Mouse (Mus musculus) MEL (cell line): ENCODE data around the gene Tap2. TPM values are rescaled to one million over a fixed set of nuclear protein-coding genes. Genes with fewer than 3 reads are reported as not detected.

ENCODE experiments used
- DNase-seq: peaks from one replicate; pipeline ENCODE4 v3.0.0; 2011; ENCODE audit warnings: low read depth, low spot score
- H3K27ac ChIP-seq: 2 replicates; pipeline ENCODE4 v1.5.1; 2012; ENCODE audit warnings: low read depth, mild to moderate bottlenecking, control low read depth, low read length, moderate library complexity; ENCODE audit not compliant: control insufficient read depth
- H3K27me3 ChIP-seq, 2 experiments: fragments of 150-350 bp in 1 of 2; sonication (generic) in 1 of 2; 2 replicates each; pipeline ENCODE4 v1.6.1; 2012; ENCODE audit warnings: low read length in 2 of 2, mild to moderate bottlenecking in 2 of 2, improper control_type of control experiment in 1 of 2, moderate library complexity in 1 of 2; ENCODE audit not compliant: insufficient read depth in 2 of 2, control insufficient read depth in 1 of 2
- H3K36me3 ChIP-seq, 2 experiments: 2 replicates each; pipeline ENCODE4 v1.6.1; 2012 to 2014; ENCODE audit warnings: low read length in 2 of 2, improper control_type of control experiment in 1 of 2, inconsistent platforms in 1 of 2, mild to moderate bottlenecking in 1 of 2; ENCODE audit not compliant: insufficient read depth in 2 of 2, control insufficient read depth in 1 of 2
- H3K4me1 ChIP-seq, 2 experiments: fragments of 150-350 bp in 1 of 2; sonication (generic) in 1 of 2; 2 replicates each; pipeline ENCODE4 v1.6.1; 2012; ENCODE audit warnings: low read length in 2 of 2, improper control_type of control experiment in 1 of 2, mild to moderate bottlenecking in 1 of 2; ENCODE audit not compliant: insufficient read depth in 2 of 2, control insufficient read depth in 1 of 2
- H3K4me3 ChIP-seq, 2 experiments: fragments of 150-350 bp in 1 of 2; sonication (generic) in 1 of 2; 2 replicates each; pipeline ENCODE4 v1.5.1; 2012; ENCODE audit warnings: low read depth in 2 of 2, low read length in 2 of 2, mild to moderate bottlenecking in 2 of 2, moderate library complexity in 2 of 2, control low read depth in 1 of 2, improper control_type of control experiment in 1 of 2; ENCODE audit not compliant: control insufficient read depth in 1 of 2, insufficient read depth in 1 of 2
- H3K79me2 ChIP-seq: 2 replicates; pipeline ENCODE4 v1.6.1; 2012; ENCODE audit warnings: mild to moderate bottlenecking, low read length, moderate library complexity; ENCODE audit not compliant: control insufficient read depth, poor library complexity, insufficient read depth
- H3K9ac ChIP-seq: 2 replicates; pipeline ENCODE4 v1.6.1; 2012; ENCODE audit warnings: low read depth, mild to moderate bottlenecking, control low read depth, low read length, moderate library complexity; ENCODE audit not compliant: control insufficient read depth, poor library complexity, severe bottlenecking
- H3K9me3 ChIP-seq: fragments of 150-350 bp; sonication (generic); replicated peaks from 2 replicates; pipeline ENCODE4 v1.6.1; 2012; ENCODE audit warnings: mild to moderate bottlenecking, low read length, improper control_type of control experiment, moderate library complexity; ENCODE audit not compliant: insufficient read depth
- BHLHE40 ChIP-seq: IDR thresholded peaks from 2 replicates; pipeline ENCODE4 v1.6.1; 2012; ENCODE audit warnings: low read depth, mild to moderate bottlenecking, inconsistent platforms, low read length, improper control_type of control experiment, borderline replicate concordance
- CHD1 ChIP-seq: IDR thresholded peaks from 2 replicates; pipeline ENCODE4 v1.6.1; 2012; ENCODE audit warnings: low read depth, mild to moderate bottlenecking, inconsistent platforms, low read length, improper control_type of control experiment
- CTCF ChIP-seq, 3 experiments: IDR thresholded peaks in 2 of 3; conservative IDR thresholded peaks in 1 of 3; 2 replicates each; pipeline ENCODE4 v1.5.1; 2011 to 2012; ENCODE audit warnings: low read length in 3 of 3, low read depth in 2 of 3, mild to moderate bottlenecking in 2 of 3, improper control_type of control experiment in 1 of 3, inconsistent platforms in 1 of 3, mixed read lengths in 1 of 3, moderate library complexity in 1 of 3; ENCODE audit not compliant: control insufficient read depth in 1 of 3, insufficient read depth in 1 of 3, poor library complexity in 1 of 3, severe bottlenecking in 1 of 3
- E2F4 ChIP-seq: IDR thresholded peaks from 2 replicates; pipeline ENCODE4 v1.6.1; 2011; ENCODE audit warnings: low read depth, low read length, improper control_type of control experiment, borderline replicate concordance
- ELF1 ChIP-seq: IDR thresholded peaks from 2 replicates; pipeline ENCODE4 v1.6.1; 2014; ENCODE audit warnings: low read depth, mild to moderate bottlenecking, inconsistent platforms, low read length, improper control_type of control experiment, moderate library complexity
- EP300 ChIP-seq, 2 experiments: IDR thresholded peaks; 2 replicates each; pipeline ENCODE4 v1.6.1; 2011; ENCODE audit warnings: improper control_type of control experiment in 2 of 2, low read length in 2 of 2, low read depth in 1 of 2, mild to moderate bottlenecking in 1 of 2
- ETS1 ChIP-seq: IDR thresholded peaks from 2 replicates; pipeline ENCODE4 v1.6.1; 2012; ENCODE audit warnings: low read depth, mild to moderate bottlenecking, inconsistent platforms, low read length, improper control_type of control experiment, moderate library complexity
- GATA1 ChIP-seq: IDR thresholded peaks from 2 replicates; pipeline ENCODE4 v1.6.1; 2011; ENCODE audit warnings: low read depth, low read length, improper control_type of control experiment
- HCFC1 ChIP-seq: IDR thresholded peaks from 2 replicates; pipeline ENCODE4 v1.6.1; 2012; ENCODE audit warnings: low read depth, mild to moderate bottlenecking, inconsistent platforms, low read length, improper control_type of control experiment, moderate library complexity
- MAX ChIP-seq: IDR thresholded peaks from 2 replicates; pipeline ENCODE4 v1.6.1; 2011; ENCODE audit warnings: low read length, improper control_type of control experiment
- MXI1 ChIP-seq: IDR thresholded peaks from 2 replicates; pipeline ENCODE4 v1.6.1; 2011; ENCODE audit warnings: mild to moderate bottlenecking, low read depth, low read length, improper control_type of control experiment
- NELFE ChIP-seq: IDR thresholded peaks from 2 replicates; pipeline ENCODE4 v1.6.1; 2011; ENCODE audit warnings: low read depth, low read length, improper control_type of control experiment
- POLR2A ChIP-seq, 2 experiments: IDR thresholded peaks; 2 replicates each; pipeline ENCODE4 v1.6.1; 2011 to 2012; ENCODE audit warnings: low read length in 2 of 2, mild to moderate bottlenecking in 2 of 2, control low read depth in 1 of 2, improper control_type of control experiment in 1 of 2, low read depth in 1 of 2, moderate library complexity in 1 of 2; ENCODE audit not compliant: control insufficient read depth in 1 of 2, insufficient read depth in 1 of 2, poor library complexity in 1 of 2
- RAD21 ChIP-seq: IDR thresholded peaks from 2 replicates; pipeline ENCODE4 v1.6.1; 2011; ENCODE audit warnings: mild to moderate bottlenecking, low read depth, low read length, improper control_type of control experiment
- SIN3A ChIP-seq: IDR thresholded peaks from 2 replicates; pipeline ENCODE4 v1.6.1; 2012; ENCODE audit warnings: low read length, improper control_type of control experiment, inconsistent platforms
- SMC3 ChIP-seq: IDR thresholded peaks from 2 replicates; pipeline ENCODE4 v1.6.1; 2011; ENCODE audit warnings: low read depth, low read length, improper control_type of control experiment
- TAL1 ChIP-seq: IDR thresholded peaks from 2 replicates; pipeline ENCODE4 v1.6.1; 2012; ENCODE audit warnings: mild to moderate bottlenecking, inconsistent platforms, low read length, moderate library complexity, mixed read lengths
- USF1 ChIP-seq: IDR thresholded peaks from 2 replicates; pipeline ENCODE4 v1.6.1; 2014; ENCODE audit warnings: low read depth, mild to moderate bottlenecking, inconsistent platforms, low read length, improper control_type of control experiment, moderate library complexity
- USF2 ChIP-seq, 2 experiments: IDR thresholded peaks; 2 replicates each; pipeline ENCODE4 v1.6.1; 2011 to 2012; ENCODE audit warnings: improper control_type of control experiment in 2 of 2, low read length in 2 of 2, borderline replicate concordance in 1 of 2, inconsistent platforms in 1 of 2, low read depth in 1 of 2, mild to moderate bottlenecking in 1 of 2; ENCODE audit not compliant: insufficient read depth in 1 of 2
- ZC3H11A ChIP-seq: IDR thresholded peaks from 2 replicates; pipeline ENCODE4 v1.6.1; 2012; ENCODE audit warnings: low read depth, mild to moderate bottlenecking, inconsistent platforms, low read length, improper control_type of control experiment
- ZKSCAN1 ChIP-seq: IDR thresholded peaks from 2 replicates; pipeline ENCODE4 v1.6.1; 2012; ENCODE audit warnings: low read depth, mild to moderate bottlenecking, inconsistent platforms, low read length, improper control_type of control experiment, moderate library complexity
- ZMIZ1 ChIP-seq: IDR thresholded peaks from 2 replicates; pipeline ENCODE4 v1.6.1; 2012; ENCODE audit warnings: low read depth, mild to moderate bottlenecking, inconsistent platforms, low read length, improper control_type of control experiment, moderate library complexity
- polyA plus RNA-seq, 2 experiments: library from polyadenylated mRNA; stranded (reverse) in 1 of 2; unstranded in 1 of 2; fragments of >175 nt in 1 of 2; fragments of >200 nt in 1 of 2; gene quantifications; 2 replicates each; pipeline versions ENCODE4 v1.2.1 to v1.2.4; 2012; ENCODE audit warnings: low replicate concordance in 2 of 2, low read depth in 1 of 2; ENCODE audit not compliant: insufficient read length in 2 of 2, insufficient read depth in 1 of 2, missing spikeins in 1 of 2
- total RNA-seq: library from RNA; depleted of rRNA; stranded (reverse); fragments of 300-350 nt; gene quantifications from 2 replicates; pipeline ENCODE4 v1.2.3, GENCODE M21; 2012

The Tap2 gene
- total and polyA plus RNA-seq, 3 experiments: 48.5 to 63.0 TPM; not detected in 1

- H3K27ac ChIP-seq: no peak overlapping the region
Measured at GRCm38 (mm10) chr17:34177179-34177578, 26.1 kb upstream of the Tap2 start.

DNA sequence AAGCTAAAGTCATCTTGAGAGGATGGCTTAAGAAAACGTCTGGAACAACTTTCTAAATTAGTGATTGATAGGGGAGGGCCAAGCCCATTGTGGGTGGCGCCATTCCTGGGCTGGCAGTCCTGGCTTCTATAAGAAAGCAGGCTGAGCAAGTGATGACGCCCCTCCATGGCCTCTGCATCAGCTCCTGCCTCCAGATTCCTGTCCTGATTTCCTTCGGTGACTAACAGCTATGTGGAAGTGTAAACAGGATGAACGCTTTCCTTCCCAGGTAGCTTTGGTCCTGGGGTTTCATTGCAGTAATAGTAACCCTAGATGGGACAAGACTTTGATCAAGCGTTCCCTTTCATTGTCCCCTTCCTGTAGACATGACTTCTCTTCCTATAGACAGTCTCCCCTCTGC is 24.3 kb upstream of the Tap2 start:
- Histone ChIP-seq H3K79me2 (no peaks in the 10 kb centered on the region), H3K9me3 (no peaks in the 10 kb centered on the region), H3K27me3 (no peaks in the 10 kb centered on the region), H3K9ac (no peak overlapping the region), H3K4me1 (peaks cover 4 to 8% of the 10 kb centered on the region in 2 experiments), H3K4me3 (no peak overlapping the region), H3K27ac (no peak overlapping the region), H3K36me3 (peaks cover 0 to 2% of the 10 kb centered on the region in 2 experiments; a peak in 1 of 4 replicates)
- no peak for DNase-seq
- TF ChIP-seq BHLHE40 (no peak), ELF1 (no peak), ZC3H11A (no peak), USF1 (no peak), HCFC1 (no peak)

More at GRCm38 (mm10) chr17:34177179-34177578, 26.1 kb upstream of the Tap2 start:
- no peaks in the 10 kb centered on the region for H3K4me1 ChIP-seq
- no peak overlapping the region for H3K4me3 ChIP-seq
- no peaks in the 10 kb centered on the region for H3K27me3 ChIP-seq
- DNase-seq: peak; percentile 40
- no peak overlapping the region for H3K9ac ChIP-seq
- no peak for TF ChIP-seq E2F4
- TF ChIP-seq CHD1: no peak
- peak; percentile 22 to 37 (median 35); a peak in 4 of 6 replicates for TF ChIP-seq CTCF (IDR thresholded peaks at IDR 0.05 in 2 of 3, conservative IDR thresholded peaks at IDR 0.05 in 1 of 3; ENCODE audit: control insufficient read depth in 1 of 3, insufficient read depth in 1 of 3, low read depth in 2 of 3, low read length in 3 of 3, poor library complexity in 1 of 3, severe bottlenecking in 1 of 3)
- H3K9me3 ChIP-seq: no peaks in the 10 kb centered on the region
- H3K36me3 ChIP-seq: no peaks in the 10 kb centered on the region
- no peaks in the 10 kb centered on the region for H3K79me2 ChIP-seq

DNA sequence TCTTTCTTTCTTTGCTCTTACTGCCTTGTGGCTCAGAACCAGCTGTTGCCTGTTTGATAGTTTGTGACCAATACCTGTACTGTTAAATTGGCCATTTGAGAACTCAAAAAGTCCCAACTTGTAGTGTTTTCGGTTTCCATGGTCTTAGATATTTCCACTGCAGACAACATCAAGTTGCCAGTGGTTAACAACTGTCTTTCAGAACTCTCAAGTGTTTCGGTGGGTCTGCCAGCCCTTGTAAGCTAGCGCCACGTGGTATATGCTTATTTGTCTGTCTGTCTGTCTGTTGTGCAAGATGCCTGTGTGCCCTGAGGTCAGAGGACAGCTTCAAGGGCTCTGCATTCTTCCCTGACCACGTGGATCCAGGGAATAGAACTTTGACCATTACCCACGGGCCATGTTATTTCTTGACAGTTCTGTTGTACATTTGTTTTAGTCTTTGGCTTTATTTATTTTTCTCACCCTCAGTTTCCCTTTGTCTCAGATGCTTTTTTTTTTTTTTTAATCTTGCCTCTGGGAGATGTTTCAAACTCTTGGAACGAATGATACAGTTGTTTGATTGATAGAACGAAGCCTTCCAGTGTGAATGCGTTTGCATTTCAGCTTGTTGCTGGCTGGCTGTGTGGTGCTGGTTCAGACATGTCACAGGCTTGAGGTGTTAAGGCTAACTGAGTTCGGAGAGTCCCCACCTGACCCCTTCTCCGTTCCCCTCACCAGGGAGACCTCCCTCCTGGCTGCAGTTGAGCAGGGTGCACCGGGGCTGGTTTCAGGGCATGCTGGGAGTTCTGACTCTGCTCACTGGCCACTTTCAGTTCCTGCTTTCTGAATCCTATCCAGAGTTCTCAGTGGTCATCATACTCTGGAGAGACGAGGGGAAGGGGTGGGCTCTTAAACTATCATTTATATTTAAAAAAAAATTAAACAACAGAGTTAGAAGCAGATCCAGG is 23.1 kb upstream of the Tap2 start:
- H3K9ac ChIP-seq: no peak overlapping the region
- DNase-seq: no peak
- H3K79me2 ChIP-seq: no peaks in the 10 kb centered on the region
- no peak for TF ChIP-seq RAD21
- no peak for TF ChIP-seq ELF1
- TF ChIP-seq USF1: no peak
- TF ChIP-seq EP300 (IDR thresholded peaks at IDR 0.05; ENCODE audit: low read depth in 1 of 2, low read length in 2 of 2): no peak
- TF ChIP-seq ETS1: no peak
- no peak for TF ChIP-seq MXI1
- no peak for TF ChIP-seq POLR2A (IDR thresholded peaks at IDR 0.05; ENCODE audit: control insufficient read depth in 1 of 2, insufficient read depth in 1 of 2, low read depth in 1 of 2, low read length in 2 of 2, poor library complexity in 1 of 2)
- no peak for TF ChIP-seq SMC3
- no peak for TF ChIP-seq ZC3H11A
- no peak for TF ChIP-seq TAL1
- TF ChIP-seq CTCF (IDR thresholded peaks at IDR 0.05 in 2 of 3, conservative IDR thresholded peaks at IDR 0.05 in 1 of 3; ENCODE audit: control insufficient read depth in 1 of 3, insufficient read depth in 1 of 3, low read depth in 2 of 3, low read length in 3 of 3, poor library complexity in 1 of 3, severe bottlenecking in 1 of 3): no peak
- TF ChIP-seq NELFE: no peak
- no peak for TF ChIP-seq GATA1
- no peak for TF ChIP-seq ZKSCAN1
- TF ChIP-seq SIN3A: no peak
- TF ChIP-seq USF2 (IDR thresholded peaks at IDR 0.05; ENCODE audit: borderline replicate concordance in 1 of 2, insufficient read depth in 1 of 2, low read depth in 1 of 2, low read length in 2 of 2): no peak
- no peak for TF ChIP-seq ZMIZ1
- no peak for TF ChIP-seq MAX
- no peaks in the 10 kb centered on the region for H3K9me3 ChIP-seq
- peaks cover 0 to 5% of the 10 kb centered on the region in 2 experiments; a peak in 2 of 4 replicates for H3K36me3 ChIP-seq
- no peaks in the 10 kb centered on the region for H3K27me3 ChIP-seq
- H3K4me3 ChIP-seq: no peak overlapping the region
- H3K4me1 ChIP-seq: peaks cover 8 to 13% of the 10 kb centered on the region in 2 experiments
- no peak overlapping the region for H3K27ac ChIP-seq
